Mouse (Mus musculus) frontal cortex, postnatal 36 days (tissue): ENCODE data around the gene Gm21887.
A peak's percentile ranks its signal among the peaks of the same experiment; 100 is the strongest.
"Not testable (repeated sequence)": the region's sequence is repeated elsewhere in the genome, so short reads cannot be mapped to it uniquely, and the experiment has no call there.

ENCODE experiments used
- DNase-seq, 2 experiments: peaks; one replicate each; pipeline ENCODE4 v3.0.0; 2022; ENCODE audit warnings: low spot score in 2 of 2

Gene Gm21887

DNA sequence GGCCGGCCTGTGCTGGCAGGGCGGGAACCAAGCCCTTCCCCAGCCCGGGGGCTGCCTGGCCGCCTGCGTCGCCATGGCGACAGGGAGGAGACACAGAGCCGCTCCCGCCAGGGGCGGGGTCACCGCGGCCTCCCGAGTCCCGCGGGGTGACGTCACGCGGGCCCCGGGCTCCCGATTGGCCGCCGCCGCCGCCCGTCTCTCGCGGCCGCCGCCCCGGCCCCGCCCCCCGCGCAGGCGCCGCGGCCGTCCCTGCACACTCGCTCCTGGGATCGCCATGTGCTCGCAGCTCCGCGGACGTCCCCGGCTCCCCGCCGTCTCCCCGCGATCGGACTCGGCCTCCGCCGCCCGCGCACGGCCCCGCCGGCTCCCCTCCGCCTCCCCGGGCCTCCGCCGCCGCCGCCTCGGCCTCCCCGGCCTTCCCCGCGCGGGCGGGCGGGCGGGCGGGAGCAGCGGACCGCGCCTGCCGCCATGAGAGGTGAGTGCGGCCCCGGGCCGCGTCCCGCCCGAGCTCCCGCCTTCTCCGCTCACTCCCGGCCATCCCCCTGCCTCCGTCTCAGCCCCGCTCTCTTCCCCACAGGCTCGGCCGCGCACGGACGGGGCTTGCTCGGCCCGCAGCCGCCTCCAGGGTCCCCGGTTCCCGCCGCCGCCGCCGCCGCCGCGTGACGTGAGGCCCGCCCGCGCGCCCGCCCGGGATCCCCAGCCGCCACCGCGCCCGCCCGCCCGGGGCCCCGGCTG lies at the start of gene Gm21887:
TSS of gene Gm21887 (plus strand) at position 644 of the 735 bp plus-strand sequence.
- DNase-seq: peak; percentile 97 to 98

GRCm38 (mm10) chrX:169969337-169969736 lies 40.1 kb upstream of the Gm21887 start:
- DNase-seq: no peak

DNA sequence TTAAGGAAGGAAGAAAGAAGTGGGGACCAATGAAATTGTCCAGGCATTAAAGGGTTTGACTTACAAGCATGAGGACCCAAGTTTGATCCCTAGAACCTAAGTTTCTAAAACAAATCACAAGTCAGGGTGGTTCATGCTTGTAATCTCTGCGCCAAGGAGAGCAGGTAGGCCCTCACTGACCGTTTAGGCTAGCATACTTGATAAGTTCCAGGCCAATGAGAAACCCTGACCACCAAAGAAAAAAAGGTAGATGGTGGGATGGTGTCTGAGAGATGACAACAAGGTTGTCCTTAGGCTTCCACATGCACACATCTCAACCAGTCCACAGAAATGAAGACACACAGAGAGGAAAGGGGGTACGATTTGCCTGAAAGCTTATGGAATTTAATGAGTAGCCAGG lies 39.7 kb upstream of the Gm21887 start:
- not testable (repeated sequence) for DNase-seq

- not testable (repeated sequence) for DNase-seq
These were observed 38.9 kb upstream of the Gm21887 start for GRCm38 (mm10) chrX:169970546-169970945.

DNA sequence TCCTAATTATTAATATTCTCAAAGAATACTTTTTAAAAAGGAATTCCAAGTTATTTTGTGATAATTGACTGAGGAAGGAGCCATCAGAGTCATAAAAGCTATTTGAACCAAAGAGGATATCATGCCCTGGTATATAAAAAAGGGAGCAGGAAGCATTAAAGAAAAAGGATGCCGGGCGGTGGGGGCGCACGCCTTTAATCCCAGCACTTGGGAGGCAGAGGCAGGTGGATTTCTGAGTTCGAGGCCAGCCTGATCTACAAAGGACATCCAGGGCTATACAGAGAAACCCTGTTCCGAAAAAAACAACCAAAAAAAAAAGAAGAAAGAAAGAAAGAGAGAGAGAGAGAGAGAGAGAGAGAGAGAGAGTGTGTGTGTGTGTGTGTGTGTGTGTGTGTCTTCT lies 37.9 kb upstream of the Gm21887 start:
- not testable (repeated sequence) for DNase-seq

DNA sequence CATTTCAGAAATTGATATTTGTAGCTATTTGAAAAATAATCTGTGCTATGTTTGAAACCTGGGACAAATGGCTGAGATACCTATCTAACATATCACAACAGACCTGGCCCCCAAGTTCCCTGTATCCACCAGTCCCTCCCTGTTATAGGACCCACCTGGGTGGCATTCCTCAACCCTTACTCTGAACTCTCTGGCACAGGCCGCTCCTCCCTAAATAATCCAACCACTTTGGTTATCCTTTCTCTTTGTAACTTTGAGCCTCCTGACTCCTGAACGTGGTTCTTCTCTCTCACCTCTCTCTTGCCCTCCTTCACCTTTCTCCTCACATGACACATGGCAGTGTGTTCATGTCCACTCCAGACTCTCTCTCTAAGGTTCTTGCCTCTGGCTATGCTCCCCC lies 37.3 kb upstream of the Gm21887 start:
- peak in 1 of 2 experiments; percentile 3 for DNase-seq

- peak in 1 of 2 experiments; percentile 8 for DNase-seq
These were observed 36.5 kb upstream of the Gm21887 start for GRCm38 (mm10) chrX:169972791-169973494.

- DNase-seq: peak in 1 of 2 experiments; percentile 31
These were observed 35.7 kb upstream of the Gm21887 start for GRCm38 (mm10) chrX:169973806-169974205.

DNA sequence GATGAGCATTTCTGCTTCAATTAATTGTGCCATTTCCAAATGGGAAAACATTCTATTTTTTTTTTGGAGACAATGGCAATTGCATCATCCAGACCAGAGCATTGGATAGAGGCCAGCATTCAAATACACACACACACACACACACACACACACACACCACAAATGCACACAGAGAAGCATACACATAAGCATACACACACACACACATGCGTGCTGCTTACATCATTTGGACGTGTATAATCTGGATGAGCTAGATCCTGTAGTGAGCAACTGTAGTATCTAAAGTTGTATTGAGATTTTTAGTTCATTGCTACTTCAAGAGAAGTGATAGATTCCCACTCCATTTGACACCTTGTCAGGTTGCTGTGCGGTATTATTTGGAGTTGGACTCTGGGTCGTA lies 35.0 kb upstream of the Gm21887 start:
- peak in 1 of 2 experiments; percentile 13 for DNase-seq

- not testable (repeated sequence) for DNase-seq
These were observed 34.5 kb upstream of the Gm21887 start for GRCm38 (mm10) chrX:169974974-169975373.

DNA sequence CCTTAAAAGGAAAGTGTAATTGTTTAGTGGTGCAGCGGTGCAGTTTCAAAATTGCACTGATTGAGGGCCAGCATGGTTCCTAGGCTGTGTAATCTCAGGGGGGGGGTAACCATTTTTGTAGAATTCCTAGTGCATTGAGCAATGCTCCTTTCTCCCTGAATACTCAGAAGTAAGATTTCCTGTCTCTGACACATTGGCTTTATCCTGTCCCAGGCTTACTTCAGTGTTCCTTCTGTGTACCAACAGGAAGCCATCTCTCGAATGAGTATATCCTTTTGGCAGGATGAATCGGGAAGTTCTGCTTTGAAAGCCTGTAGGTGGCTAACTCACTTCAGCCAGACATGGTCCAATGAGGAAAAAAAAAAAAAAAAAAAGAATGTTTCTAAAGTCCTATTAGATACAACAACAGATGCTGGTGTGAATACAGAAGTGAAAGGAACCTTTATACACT lies 33.8 kb upstream of the Gm21887 start:
- DNase-seq: peak in 1 of 2 experiments; percentile 31

GRCm38 (mm10) chrX:169976340-169976739 lies 33.1 kb upstream of the Gm21887 start:
- DNase-seq: peak in 1 of 2 experiments; percentile 6

- not testable (repeated sequence) for DNase-seq
These were observed 31.5 kb upstream of the Gm21887 start for GRCm38 (mm10) chrX:169977856-169978435.

DNA sequence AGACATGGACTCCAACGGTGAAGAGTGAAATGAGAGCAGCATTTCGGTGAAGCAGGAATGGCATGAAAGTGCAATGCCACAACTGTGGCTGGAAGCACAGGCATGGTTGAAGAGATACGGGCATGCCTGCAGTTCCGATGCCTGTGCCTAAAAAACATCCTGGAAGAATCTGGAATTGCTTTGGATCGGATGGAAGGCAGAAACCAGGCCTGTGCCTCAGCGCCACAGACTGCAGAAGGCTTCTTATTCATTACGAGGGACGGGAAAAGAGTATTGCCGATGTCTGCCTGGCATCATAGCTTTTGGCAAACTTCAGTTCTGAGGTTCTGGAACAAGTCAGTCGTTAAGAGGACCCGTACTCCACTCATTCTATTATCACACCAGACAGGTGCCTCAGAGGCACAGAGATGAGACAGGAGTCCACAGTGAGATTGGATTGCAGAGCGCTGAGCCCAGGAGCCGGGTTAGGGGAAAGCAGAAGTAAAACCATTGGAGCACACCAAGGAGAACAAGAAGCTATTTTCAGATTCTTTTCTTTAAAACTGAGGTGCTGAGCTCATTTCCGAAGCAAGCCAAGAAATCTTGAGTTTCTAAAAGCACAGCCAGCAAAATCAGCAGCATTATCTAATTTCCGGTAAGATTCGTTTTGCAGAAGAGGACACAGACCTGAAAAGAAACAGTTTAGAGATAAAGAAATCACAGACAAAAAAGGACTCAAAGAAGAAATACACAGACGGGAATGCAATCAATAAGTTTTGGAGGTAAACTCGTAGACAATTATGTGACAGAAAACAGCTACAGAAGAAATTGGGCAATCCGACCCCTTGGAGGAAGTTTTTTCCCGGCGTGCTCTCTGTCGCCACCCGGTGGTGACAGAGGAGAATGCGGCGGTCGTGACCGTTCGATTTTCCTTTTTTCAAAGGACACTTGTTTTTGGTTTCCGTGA lies 30.8 kb upstream of the Gm21887 start:
- DNase-seq: peak; percentile 90 to 92

DNA sequence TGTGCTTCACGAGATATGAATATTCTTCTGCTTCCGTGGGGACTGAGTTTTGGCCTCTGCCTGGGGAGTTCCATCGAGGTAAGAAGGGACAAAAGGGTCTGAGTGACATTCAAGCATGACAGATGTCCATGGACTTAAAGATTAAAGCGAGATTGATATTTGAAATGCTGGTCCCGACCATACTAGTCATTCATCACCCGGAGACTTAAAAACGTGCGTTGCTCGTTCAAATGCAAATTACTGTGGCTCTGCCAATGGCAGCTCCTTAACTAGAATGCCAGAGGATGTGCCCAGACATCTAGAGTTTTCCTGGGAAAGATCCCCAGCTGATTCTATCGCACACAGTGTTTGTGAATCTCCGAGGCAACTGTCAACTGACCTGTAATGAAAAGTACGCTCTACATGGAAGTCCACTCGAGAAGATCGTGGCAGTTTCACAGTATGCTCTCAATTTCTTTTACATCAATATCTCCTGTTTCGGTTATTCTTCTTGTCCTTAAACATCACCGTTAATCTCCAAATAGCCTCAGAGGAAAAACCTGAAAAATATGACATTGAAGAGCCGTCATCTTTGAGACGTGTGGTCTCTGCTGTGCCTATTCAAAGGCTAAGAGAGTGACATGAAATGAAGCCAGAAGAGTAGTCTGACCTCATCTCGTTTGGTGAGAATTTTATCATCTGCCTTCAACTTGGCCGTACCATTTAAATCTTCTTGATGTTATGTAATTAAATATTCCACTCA lies 29.8 kb upstream of the Gm21887 start:
- DNase-seq: peak in 1 of 2 experiments; percentile 88

DNA sequence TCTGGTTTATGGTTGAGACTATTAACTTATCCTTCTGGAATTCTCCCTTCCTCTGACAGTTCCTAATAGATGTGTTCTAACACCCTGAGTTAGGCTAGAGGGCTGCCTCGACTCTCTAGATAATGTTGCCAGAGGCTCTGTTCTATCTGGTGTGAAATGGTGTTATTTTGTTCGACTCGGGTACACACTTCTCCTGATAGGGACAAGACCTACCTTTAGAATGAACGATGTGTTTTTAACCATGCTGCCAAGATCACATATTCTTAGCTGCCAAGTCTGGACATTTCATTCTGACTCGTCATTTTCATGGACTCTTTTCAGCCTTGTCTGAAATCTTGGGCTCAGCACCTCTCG lies 29.3 kb upstream of the Gm21887 start:
- DNase-seq: not testable (repeated sequence)

GRCm38 (mm10) chrX:169980809-169981289 lies 28.6 kb upstream of the Gm21887 start:
- DNase-seq: no peak

- peak in 1 of 2 experiments; percentile 76 for DNase-seq
These were observed 27.7 kb upstream of the Gm21887 start for GRCm38 (mm10) chrX:169981761-169982181.

- DNase-seq: peak in 1 of 2 experiments; percentile 44
These were observed 26.7 kb upstream of the Gm21887 start for GRCm38 (mm10) chrX:169982606-169983400.
